Mouse (Mus musculus) embryonic facial prominence, embryonic 15.5 days (tissue): ENCODE measurements around the gene Timm50. TPM values are rescaled to one million over a fixed set of nuclear protein-coding genes. Genes with fewer than 3 reads are reported as not detected.

Experiments used
- ATAC-seq: fragments of 200-750 bp; cut with Nextera tagmentation; 2 replicates; pipeline ENCODE4 v1.8.0; 2017; ENCODE audit warnings: low read depth, moderate TSS enrichment; ENCODE audit not compliant: insufficient number of reproducible peaks, low FRiP score, low TSS enrichment
- H3K27ac ChIP-seq: fragments of 300-500 bp; sonication (generic); replicated peaks from 2 replicates; pipeline ENCODE4 v1.5.1; 2015; ENCODE audit warnings: mild to moderate bottlenecking, inconsistent platforms
- H3K27me3 ChIP-seq: fragments of 300-500 bp; sonication (generic); 2 replicates; pipeline ENCODE4 v1.6.1; 2015; ENCODE audit warnings: inconsistent platforms
- H3K36me3 ChIP-seq: fragments of 300-500 bp; sonication (generic); 2 replicates; pipeline ENCODE4 v1.6.1; 2015; ENCODE audit warnings: mild to moderate bottlenecking, inconsistent platforms
- H3K4me1 ChIP-seq: fragments of 300-500 bp; sonication (generic); 2 replicates; pipeline ENCODE4 v1.6.1; 2015; ENCODE audit warnings: inconsistent platforms
- H3K4me2 ChIP-seq: fragments of 300-500 bp; sonication (generic); replicated peaks from 2 replicates; pipeline ENCODE4 v1.6.1; 2015; ENCODE audit warnings: mild to moderate bottlenecking, inconsistent platforms
- H3K4me3 ChIP-seq: fragments of 300-500 bp; sonication (generic); replicated peaks from 2 replicates; pipeline ENCODE4 v1.5.1; 2015; ENCODE audit warnings: mild to moderate bottlenecking, inconsistent platforms
- H3K9ac ChIP-seq: fragments of 300-500 bp; sonication (generic); 2 replicates; pipeline ENCODE4 v1.6.1; 2015; ENCODE audit warnings: inconsistent platforms
- H3K9me3 ChIP-seq: fragments of 300-500 bp; sonication (generic); replicated peaks from 2 replicates; pipeline ENCODE4 v1.6.1; 2016; ENCODE audit warnings: inconsistent platforms
- WGBS: fragments of 180-500 bp; shearing (Covaris S2); methylation state at CpG from one replicate; pipeline ENCODE4 v1.1.7; 2015; 5-methylcytosine and 5-hydroxymethylcytosine counted together
- polyA plus RNA-seq: library from polyadenylated mRNA; unstranded; fragments of >200 nt; fragmentation: Nextera tagmentation; extraction: Ambion mirVana; gene quantifications from 2 replicates; pipeline ENCODE4 v1.2.1, GENCODE M21; 2015

Timm50 gene
- polyA plus RNA-seq, 1 experiment from 2014 or later = 128 TPM

- peak; percentile 53; the same call in 1 of the 2 replicates for ATAC-seq
- no peaks in the 10 kb centered on the region for H3K36me3 ChIP-seq
- peaks cover 95% of the 10 kb centered on the region for H3K27me3 ChIP-seq
- no peaks in the 10 kb centered on the region for H3K9me3 ChIP-seq
- H3K4me2 ChIP-seq = peak overlapping the region; percentile 81
- no peak overlapping the region for H3K27ac ChIP-seq
- peak overlapping the region; percentile 50 for H3K4me3 ChIP-seq
- WGBS = 3% methylated on average over 63 of the region's 63 CpGs
- peak overlapping the region; percentile 10; the same call in 1 of the 2 replicates for H3K9ac ChIP-seq
- H3K4me1 ChIP-seq = peaks cover 23% of the 10 kb centered on the region
Measured at GRCm38 (mm10) chr7:28294481-28294880, 17.4 kb downstream of the Timm50 start.

- no peak for ATAC-seq
- H3K4me1 ChIP-seq = peaks cover 16% of the 10 kb centered on the region
- no peak within 1 kb of the TSS for H3K9ac ChIP-seq
- no peaks in the 10 kb centered on the region for H3K9me3 ChIP-seq
- peaks cover 87% of the 10 kb centered on the region for H3K27me3 ChIP-seq
- H3K4me2 ChIP-seq = peak within 1 kb of the TSS; percentile 49
- H3K4me3 ChIP-seq = peak within 1 kb of the TSS; percentile 22
- under 1% methylated on average over 52 of the region's 52 CpGs for WGBS
- no peaks in the 10 kb centered on the region for H3K36me3 ChIP-seq
- no peak within 1 kb of the TSS for H3K27ac ChIP-seq
Measured at GRCm38 (mm10) chr7:28290638-28291590, 21.0 kb downstream of the Timm50 start, which contains the start of gene Selenov. Selenov (minus strand) TSS chr7:28291186.

- H3K4me3 ChIP-seq = peak overlapping the region; percentile 22
- no peak for ATAC-seq
- H3K27me3 ChIP-seq = peaks cover 82% of the 10 kb centered on the region
- peak overlapping the region; percentile 49 for H3K4me2 ChIP-seq
- peaks cover 16% of the 10 kb centered on the region for H3K4me1 ChIP-seq
- WGBS = under 1% methylated on average over 18 of the region's 18 CpGs
- no peak overlapping the region for H3K27ac ChIP-seq
- no peak overlapping the region for H3K9ac ChIP-seq
- no peaks in the 10 kb centered on the region for H3K36me3 ChIP-seq
- no peaks in the 10 kb centered on the region for H3K9me3 ChIP-seq
Measured at GRCm38 (mm10) chr7:28290165-28290564, 21.7 kb downstream of the Timm50 start.

- H3K27me3 ChIP-seq = no peaks in the 10 kb centered on the region
- H3K4me1 ChIP-seq = peaks cover 10% of the 10 kb centered on the region
- no peak overlapping the region for H3K4me3 ChIP-seq
- no peak overlapping the region for H3K4me2 ChIP-seq
- no peak overlapping the region for H3K27ac ChIP-seq
- H3K9me3 ChIP-seq = no peaks in the 10 kb centered on the region
- ATAC-seq = no peak
- H3K36me3 ChIP-seq = no peaks in the 10 kb centered on the region
- no peak overlapping the region for H3K9ac ChIP-seq
- WGBS = 75% methylated on average over 7 of the region's 7 CpGs
Measured at GRCm38 (mm10) chr7:28280630-28281029, 31.2 kb downstream of the Timm50 start.

- Histone ChIP-seq H3K9me3 (no peaks in the 10 kb centered on the region), H3K4me2 (peak overlapping the region; percentile 91), H3K4me3 (peak overlapping the region; percentile 76), H3K9ac (peak overlapping the region; percentile 80), H3K27me3 (no peaks in the 10 kb centered on the region), H3K27ac (no peak overlapping the region), H3K4me1 (peaks cover 10% of the 10 kb centered on the region), H3K36me3 (no peaks in the 10 kb centered on the region)
- no peak for ATAC-seq
- 86% methylated on average over 7 of the region's 7 CpGs for WGBS
Measured at GRCm38 (mm10) chr7:28278279-28278652, 33.6 kb downstream of the Timm50 start.

- Histone ChIP-seq H3K4me2 (peak within 1 kb of the TSS; percentile 91), H3K9me3 (no peaks in the 10 kb centered on the region), H3K27ac (peak within 1 kb of the TSS; percentile 66; the same call in 1 of the 2 replicates), H3K4me3 (peak within 1 kb of the TSS; percentile 76), H3K27me3 (no peaks in the 10 kb centered on the region), H3K36me3 (peaks cover 2% of the 10 kb centered on the region; the same call in 1 of the 2 replicates), H3K9ac (peak within 1 kb of the TSS; percentile 80), H3K4me1 (peaks cover 10% of the 10 kb centered on the region)
- peak; percentile 53; the same call in 1 of the 2 replicates for ATAC-seq
- WGBS = 4% methylated on average over 68 of the region's 68 CpGs
Measured at GRCm38 (mm10) chr7:28277615-28278278, 34.1 kb downstream of the Timm50 start, which contains the start of gene Eid2b. Eid2b (plus strand) TSS chr7:28277739.

- peak overlapping the region; percentile 76; the same call in 1 of the 2 replicates for H3K4me3 ChIP-seq
- 63% methylated on average over 8 of the region's 8 CpGs for WGBS
- H3K9ac ChIP-seq = no peak overlapping the region
- H3K36me3 ChIP-seq = peaks cover 8% of the 10 kb centered on the region; the same call in 1 of the 2 replicates
- peaks cover 10% of the 10 kb centered on the region for H3K4me1 ChIP-seq
- H3K27me3 ChIP-seq = no peaks in the 10 kb centered on the region
- no peak overlapping the region for H3K4me2 ChIP-seq
- no peak for ATAC-seq
- H3K27ac ChIP-seq = no peak overlapping the region
- no peaks in the 10 kb centered on the region for H3K9me3 ChIP-seq
Measured at GRCm38 (mm10) chr7:28277237-28277614, 34.6 kb downstream of the Timm50 start.

- ATAC-seq = no peak
- Histone ChIP-seq H3K4me2 (no peak overlapping the region), H3K27me3 (no peaks in the 10 kb centered on the region), H3K9me3 (no peaks in the 10 kb centered on the region), H3K27ac (no peak overlapping the region), H3K4me1 (peaks cover 11% of the 10 kb centered on the region), H3K4me3 (no peak overlapping the region), H3K36me3 (peaks cover 19% of the 10 kb centered on the region), H3K9ac (no peak overlapping the region)
- 67% methylated on average over 3 of the region's 3 CpGs for WGBS
Measured at GRCm38 (mm10) chr7:28271761-28272160, 40.1 kb downstream of the Timm50 start.

- no peak overlapping the region for H3K9ac ChIP-seq
- H3K9me3 ChIP-seq = no peaks in the 10 kb centered on the region
- WGBS = 95% methylated on average over 12 of the region's 12 CpGs
- ATAC-seq = no peak
- H3K4me2 ChIP-seq = no peak overlapping the region
- H3K36me3 ChIP-seq = peaks cover 19% of the 10 kb centered on the region
- no peak overlapping the region for H3K27ac ChIP-seq
- no peaks in the 10 kb centered on the region for H3K27me3 ChIP-seq
- H3K4me1 ChIP-seq = peaks cover 11% of the 10 kb centered on the region
- no peak overlapping the region for H3K4me3 ChIP-seq
Measured at GRCm38 (mm10) chr7:28269355-28269754, 42.5 kb downstream of the Timm50 start.

GRCm38 (mm10) chr7:28268576-28268975, 43.3 kb downstream of the Timm50 start:
- H3K4me1 ChIP-seq = peaks cover 11% of the 10 kb centered on the region
- H3K9me3 ChIP-seq = no peaks in the 10 kb centered on the region
- peak overlapping the region; percentile 93 for H3K9ac ChIP-seq
- peak overlapping the region; percentile 87 for H3K27ac ChIP-seq
- peaks cover 19% of the 10 kb centered on the region for H3K36me3 ChIP-seq
- H3K4me3 ChIP-seq = peak overlapping the region; percentile 90
- peak overlapping the region; percentile 71 for H3K4me2 ChIP-seq
- no peak for ATAC-seq
- 22% methylated on average over 16 of the region's 16 CpGs for WGBS
- no peaks in the 10 kb centered on the region for H3K27me3 ChIP-seq

- no peaks in the 10 kb centered on the region for H3K27me3 ChIP-seq
- ATAC-seq = peak; percentile 61
- peak overlapping the region; percentile 71 for H3K4me2 ChIP-seq
- WGBS = under 1% methylated on average over 61 of the region's 62 CpGs
- peak overlapping the region; percentile 87 for H3K27ac ChIP-seq
- H3K4me1 ChIP-seq = peaks cover 11% of the 10 kb centered on the region
- peak overlapping the region; percentile 90 for H3K4me3 ChIP-seq
- H3K36me3 ChIP-seq = peaks cover 19% of the 10 kb centered on the region
- no peaks in the 10 kb centered on the region for H3K9me3 ChIP-seq
- H3K9ac ChIP-seq = peak overlapping the region; percentile 93
Measured at GRCm38 (mm10) chr7:28268042-28268531, 43.8 kb downstream of the Timm50 start.
